Mouse (Mus musculus) heart, embryonic 12.5 days (tissue): Measurements from ENCODE around the gene Cacna1c. TPM values are rescaled to one million over a fixed set of nuclear protein-coding genes. Genes with fewer than 3 reads are reported as not detected.

Experiments
- ATAC-seq: fragments of 200-750 bp; cut with Nextera tagmentation; 2 replicates; pipeline ENCODE4 v1.8.0; 2017; ENCODE audit warnings: moderate TSS enrichment, moderate library complexity; ENCODE audit not compliant: insufficient number of reproducible peaks, low FRiP score
- H3K27ac ChIP-seq: fragments of 300-500 bp; sonication (generic); 2 replicates; pipeline ENCODE4 v1.5.1; 2016; ENCODE audit warnings: mild to moderate bottlenecking, moderate library complexity; ENCODE audit not compliant: poor library complexity, severe bottlenecking
- H3K27me3 ChIP-seq: fragments of 300-500 bp; sonication (generic); replicated peaks from 2 replicates; pipeline ENCODE4 v1.6.1; 2016; ENCODE audit warnings: mild to moderate bottlenecking, moderate library complexity
- H3K36me3 ChIP-seq: fragments of 300-500 bp; sonication (generic); 2 replicates; pipeline ENCODE4 v1.6.1; 2016; ENCODE audit warnings: mild to moderate bottlenecking, moderate library complexity
- H3K4me1 ChIP-seq: fragments of 300-500 bp; sonication (generic); replicated peaks from 2 replicates; pipeline ENCODE4 v1.6.1; 2016; ENCODE audit warnings: mild to moderate bottlenecking
- H3K4me2 ChIP-seq: fragments of 300-500 bp; sonication (generic); 2 replicates; pipeline ENCODE4 v1.6.1; 2016; ENCODE audit warnings: mild to moderate bottlenecking, moderate library complexity
- H3K4me3 ChIP-seq: fragments of 300-500 bp; sonication (generic); 2 replicates; pipeline ENCODE4 v1.5.1; 2016; ENCODE audit warnings: mild to moderate bottlenecking
- H3K9ac ChIP-seq: fragments of 300-500 bp; sonication (generic); 2 replicates; pipeline ENCODE4 v1.6.1; 2016; ENCODE audit warnings: mild to moderate bottlenecking, moderate library complexity
- H3K9me3 ChIP-seq: fragments of 300-500 bp; sonication (generic); replicated peaks from 2 replicates; pipeline ENCODE4 v1.6.1; 2016; ENCODE audit warnings: mild to moderate bottlenecking, moderate library complexity
- WGBS: fragments of 180-500 bp; shearing (Covaris S2); methylation state at CpG from one replicate; pipeline ENCODE4 v1.1.7; 2016; 5-methylcytosine and 5-hydroxymethylcytosine counted together
- polyA plus RNA-seq: library from polyadenylated mRNA; unstranded; fragments of >200 nt; fragmentation: Nextera tagmentation; extraction: Ambion mirVana; gene quantifications from 2 replicates; pipeline ENCODE4 v1.2.1, GENCODE M21; 2016

Gene Cacna1c
- polyA plus RNA-seq, 1 experiment from 2014 or later = 58.1 TPM

GRCm38 (mm10) chr6:119089173-119089572 is 107.0 kb downstream of the Cacna1c start:
- Histone ChIP-seq H3K4me3 (no peak overlapping the region), H3K27ac (peak overlapping the region; percentile 14; the same call in 1 of the 2 replicates), H3K36me3 (no peaks in the 10 kb centered on the region), H3K9me3 (no peaks in the 10 kb centered on the region), H3K4me1 (peaks cover 56% of the 10 kb centered on the region), H3K9ac (0 out of 2 replicates have a peak overlapping the region, but pooled peaks have one; percentile 5), H3K4me2 (0 out of 2 replicates have a peak overlapping the region, but pooled peaks have one; percentile 3), H3K27me3 (no peaks in the 10 kb centered on the region)
- 46% methylated on average over 8 of the region's 8 CpGs for WGBS
- no peak for ATAC-seq

- H3K36me3 ChIP-seq = no peaks in the 10 kb centered on the region
- H3K27ac ChIP-seq = peak overlapping the region; percentile 14; the same call in 1 of the 2 replicates
- no peak overlapping the region for H3K9ac ChIP-seq
- ATAC-seq = no peak; the same call in 1 of the 2 replicates
- H3K4me2 ChIP-seq = no peak overlapping the region
- H3K4me1 ChIP-seq = peaks cover 64% of the 10 kb centered on the region
- 53% methylated on average over 8 of the region's 8 CpGs for WGBS
- H3K27me3 ChIP-seq = no peaks in the 10 kb centered on the region
- no peaks in the 10 kb centered on the region for H3K9me3 ChIP-seq
- H3K4me3 ChIP-seq = no peak overlapping the region
Observed at GRCm38 (mm10) chr6:119088381-119088780, 107.8 kb downstream of the Cacna1c start.

- H3K4me1 ChIP-seq = peaks cover 69% of the 10 kb centered on the region
- 0 out of 2 replicates have a peak overlapping the region, but pooled peaks have one; percentile 14 for H3K27ac ChIP-seq
- no peak for ATAC-seq
- 88% methylated on average over 8 of the region's 8 CpGs for WGBS
- H3K9ac ChIP-seq = no peak overlapping the region
- no peak overlapping the region for H3K4me3 ChIP-seq
- no peaks in the 10 kb centered on the region for H3K36me3 ChIP-seq
- H3K27me3 ChIP-seq = no peaks in the 10 kb centered on the region
- H3K9me3 ChIP-seq = no peaks in the 10 kb centered on the region
- no peak overlapping the region for H3K4me2 ChIP-seq
Observed at GRCm38 (mm10) chr6:119087919-119088318, 108.3 kb downstream of the Cacna1c start.

- Histone ChIP-seq H3K4me2 (peak overlapping the region; percentile 22; the same call in 1 of the 2 replicates), H3K27ac (peak overlapping the region; percentile 85), H3K9ac (0 out of 2 replicates have a peak overlapping the region, but pooled peaks have one; percentile 24), H3K9me3 (no peaks in the 10 kb centered on the region), H3K27me3 (no peaks in the 10 kb centered on the region), H3K4me1 (peaks cover 77% of the 10 kb centered on the region), H3K4me3 (no peak overlapping the region), H3K36me3 (no peaks in the 10 kb centered on the region)
- ATAC-seq = no peak
- WGBS = 39% methylated on average over 3 of the region's 3 CpGs
Observed at GRCm38 (mm10) chr6:119085789-119086188, 110.4 kb downstream of the Cacna1c start.

- Histone ChIP-seq H3K4me1 (peaks cover 74% of the 10 kb centered on the region), H3K9me3 (no peaks in the 10 kb centered on the region), H3K36me3 (no peaks in the 10 kb centered on the region), H3K4me2 (peak overlapping the region; percentile 35), H3K27me3 (no peaks in the 10 kb centered on the region), H3K27ac (peak overlapping the region; percentile 73), H3K4me3 (no peak overlapping the region), H3K9ac (peak overlapping the region; percentile 38; the same call in 1 of the 2 replicates)
- 38% methylated on average over 9 of the region's 9 CpGs for WGBS
- no peak for ATAC-seq
Observed at GRCm38 (mm10) chr6:119084532-119084931, 111.7 kb downstream of the Cacna1c start.

- peaks cover 72% of the 10 kb centered on the region for H3K4me1 ChIP-seq
- H3K9ac ChIP-seq = no peak overlapping the region
- no peaks in the 10 kb centered on the region for H3K27me3 ChIP-seq
- H3K27ac ChIP-seq = peak overlapping the region; percentile 73
- H3K9me3 ChIP-seq = no peaks in the 10 kb centered on the region
- H3K36me3 ChIP-seq = no peaks in the 10 kb centered on the region
- no peak for ATAC-seq
- no peak overlapping the region for H3K4me3 ChIP-seq
- peak overlapping the region; percentile 35 for H3K4me2 ChIP-seq
- 22% methylated on average over 7 of the region's 7 CpGs for WGBS
Observed at GRCm38 (mm10) chr6:119083559-119083958, 112.7 kb downstream of the Cacna1c start.

GRCm38 (mm10) chr6:119082662-119083061 is 113.6 kb downstream of the Cacna1c start:
- ATAC-seq = no peak
- H3K27ac ChIP-seq = peak overlapping the region; percentile 73; the same call in 1 of the 2 replicates

GRCm38 (mm10) chr6:119081650-119082049 is 114.6 kb downstream of the Cacna1c start:
- 74% methylated on average over 12 of the region's 12 CpGs for WGBS
- H3K27ac ChIP-seq = no peak overlapping the region
- H3K4me1 ChIP-seq = peaks cover 80% of the 10 kb centered on the region
- no peak overlapping the region for H3K4me2 ChIP-seq
- ATAC-seq = no peak
- no peaks in the 10 kb centered on the region for H3K36me3 ChIP-seq
- no peaks in the 10 kb centered on the region for H3K9me3 ChIP-seq
- H3K9ac ChIP-seq = no peak overlapping the region
- H3K27me3 ChIP-seq = no peaks in the 10 kb centered on the region
- H3K4me3 ChIP-seq = no peak overlapping the region

More at GRCm38 (mm10) chr6:119082662-119083061, 113.6 kb downstream of the Cacna1c start:
- Histone ChIP-seq H3K4me2 (no peak overlapping the region), H3K36me3 (no peaks in the 10 kb centered on the region), H3K4me1 (peaks cover 74% of the 10 kb centered on the region), H3K9ac (no peak overlapping the region), H3K9me3 (no peaks in the 10 kb centered on the region), H3K27me3 (no peaks in the 10 kb centered on the region), H3K4me3 (no peak overlapping the region)
- 59% methylated on average over 8 of the region's 8 CpGs for WGBS

- Histone ChIP-seq H3K27ac (no peak overlapping the region), H3K4me3 (no peak overlapping the region), H3K9ac (no peak overlapping the region), H3K27me3 (no peaks in the 10 kb centered on the region), H3K4me2 (no peak overlapping the region), H3K9me3 (no peaks in the 10 kb centered on the region), H3K4me1 (peaks cover 78% of the 10 kb centered on the region), H3K36me3 (no peaks in the 10 kb centered on the region)
- WGBS = 76% methylated on average over 8 of the region's 8 CpGs
- no peak for ATAC-seq
Observed at GRCm38 (mm10) chr6:119079626-119080025, 116.6 kb downstream of the Cacna1c start.

- Histone ChIP-seq H3K4me2 (no peak overlapping the region), H3K4me3 (no peak overlapping the region), H3K36me3 (no peaks in the 10 kb centered on the region), H3K9ac (no peak overlapping the region), H3K4me1 (peaks cover 78% of the 10 kb centered on the region), H3K27ac (no peak overlapping the region), H3K27me3 (no peaks in the 10 kb centered on the region), H3K9me3 (no peaks in the 10 kb centered on the region)
- 57% methylated on average over 9 of the region's 9 CpGs for WGBS
- no peak for ATAC-seq
Observed at GRCm38 (mm10) chr6:119078912-119079311, 117.3 kb downstream of the Cacna1c start.

- ATAC-seq = no peak
- no peaks in the 10 kb centered on the region for H3K36me3 ChIP-seq
- H3K4me3 ChIP-seq = no peak overlapping the region
- H3K9me3 ChIP-seq = no peaks in the 10 kb centered on the region
- no peaks in the 10 kb centered on the region for H3K27me3 ChIP-seq
- no peak overlapping the region for H3K27ac ChIP-seq
- no peak overlapping the region for H3K4me2 ChIP-seq
- H3K4me1 ChIP-seq = peaks cover 78% of the 10 kb centered on the region
- WGBS = 61% methylated on average over 6 of the region's 6 CpGs
- H3K9ac ChIP-seq = no peak overlapping the region
Observed at GRCm38 (mm10) chr6:119077231-119077630, 119.0 kb downstream of the Cacna1c start.
